Mouse (Mus musculus) urinary bladder, postnatal 14 days (tissue): ENCODE results near the gene Coro1b.

ENCODE experiments used
- DNase-seq: peaks from one replicate; pipeline ENCODE4 v3.0.0; 2021; ENCODE audit warnings: low spot score

Gene Coro1b

DNA sequence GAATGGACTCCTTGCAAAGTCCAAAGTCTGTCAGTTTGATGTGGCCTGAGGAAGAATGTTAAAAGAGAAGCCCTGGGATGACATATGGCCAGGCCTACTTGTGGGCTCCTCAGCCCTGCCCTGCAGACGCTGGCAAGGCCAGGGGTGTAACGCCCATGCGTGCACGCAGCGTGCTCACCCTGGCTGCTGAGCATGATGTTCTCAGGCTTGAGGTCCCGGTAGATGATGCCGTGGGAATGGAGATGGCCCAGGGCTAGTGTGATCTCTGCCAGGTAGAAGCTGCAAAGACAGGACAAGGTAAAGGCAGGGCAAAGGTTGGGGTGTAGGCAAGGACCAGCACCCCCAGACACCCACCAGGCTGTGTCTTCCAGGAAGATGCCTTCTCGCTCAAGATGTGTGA lies 10.6 kb downstream of the Coro1b start:
- DNase-seq = no peak

DNA sequence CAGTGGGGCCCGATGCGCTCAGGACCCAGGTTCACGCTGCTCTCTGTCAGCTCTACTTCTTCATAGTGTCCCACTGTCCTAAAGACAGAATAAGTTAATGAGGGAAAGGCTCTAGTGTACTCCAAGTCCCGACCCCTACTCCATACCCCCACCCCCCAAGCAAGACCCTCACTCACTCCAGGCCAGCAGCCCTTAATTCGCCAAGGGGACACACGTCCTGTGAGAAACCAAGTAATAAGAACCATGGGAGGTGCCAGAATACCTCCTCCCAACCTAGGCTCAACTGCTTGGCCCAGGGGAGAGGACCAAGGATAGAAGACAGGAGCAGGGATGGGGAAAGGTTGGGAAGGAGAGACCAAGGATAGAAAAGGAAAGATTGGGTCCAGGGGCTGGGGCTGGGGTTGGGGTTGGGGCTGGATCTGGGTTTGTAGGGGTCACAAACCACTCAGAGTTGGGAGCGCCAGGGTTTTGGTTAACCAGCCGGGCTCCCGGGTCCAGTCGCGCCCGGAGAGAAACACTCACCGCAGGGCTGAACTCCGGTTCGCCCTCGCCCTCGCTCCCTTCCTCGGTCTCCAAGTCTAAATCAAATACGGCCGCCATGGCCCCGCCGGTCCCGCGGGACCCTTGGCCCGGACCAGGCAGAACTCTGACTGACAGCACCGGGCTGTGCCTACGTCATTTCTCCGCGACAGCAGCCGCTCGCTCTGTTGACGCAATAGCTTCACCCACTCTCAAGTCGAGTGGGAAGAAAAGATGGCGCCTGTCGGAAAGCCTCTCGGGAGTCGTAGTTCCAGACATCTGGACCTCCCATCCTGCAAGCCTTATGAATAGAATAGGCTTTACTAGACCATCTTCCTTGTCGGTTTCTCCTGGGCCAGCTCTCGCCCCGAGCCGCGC lies 14.5 kb downstream of the Coro1b start, which contains the start of gene Rps6kb2:
TSS of gene Rps6kb2 (minus strand) at position 709 of the 897 bp plus-strand sequence.
- DNase-seq = peak; percentile 96

DNA sequence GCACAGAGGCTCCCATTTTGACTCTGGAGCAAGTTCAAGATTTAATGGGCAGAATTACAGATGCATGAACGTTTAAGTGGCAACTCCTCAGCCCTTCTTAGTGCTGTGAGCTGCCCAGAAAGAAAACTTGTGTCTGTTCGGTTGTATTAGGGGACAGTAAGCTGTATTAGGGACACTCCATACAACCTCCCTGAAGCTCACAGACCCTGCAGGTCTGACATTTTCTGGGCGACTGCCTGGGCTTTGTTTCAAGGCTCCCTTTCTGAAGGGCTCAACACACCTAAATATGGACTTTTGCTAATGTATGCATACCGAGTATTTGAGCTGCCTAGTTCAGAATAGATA lies 15.1 kb downstream of the Coro1b start:
- no peak for DNase-seq

DNA sequence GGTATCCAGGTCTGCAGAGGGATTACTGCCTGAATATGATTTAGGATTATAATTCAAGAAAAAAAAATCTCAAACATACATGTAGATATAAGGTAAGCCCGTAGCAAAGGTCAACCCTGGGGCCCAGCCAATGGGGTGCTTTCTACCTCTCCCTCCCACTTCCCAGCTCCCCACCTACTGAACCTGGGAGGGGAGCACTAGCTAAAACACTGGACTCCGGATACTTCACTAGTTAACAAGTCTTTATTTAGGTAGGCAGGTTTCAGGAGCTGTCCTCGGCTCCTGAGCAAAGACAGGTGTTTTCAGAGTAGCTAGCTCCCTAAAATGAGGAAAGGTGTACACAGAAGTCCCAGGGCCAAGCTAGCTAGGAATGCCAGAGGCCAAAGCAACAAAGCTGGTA lies 15.7 kb downstream of the Coro1b start:
- DNase-seq = no peak

DNA sequence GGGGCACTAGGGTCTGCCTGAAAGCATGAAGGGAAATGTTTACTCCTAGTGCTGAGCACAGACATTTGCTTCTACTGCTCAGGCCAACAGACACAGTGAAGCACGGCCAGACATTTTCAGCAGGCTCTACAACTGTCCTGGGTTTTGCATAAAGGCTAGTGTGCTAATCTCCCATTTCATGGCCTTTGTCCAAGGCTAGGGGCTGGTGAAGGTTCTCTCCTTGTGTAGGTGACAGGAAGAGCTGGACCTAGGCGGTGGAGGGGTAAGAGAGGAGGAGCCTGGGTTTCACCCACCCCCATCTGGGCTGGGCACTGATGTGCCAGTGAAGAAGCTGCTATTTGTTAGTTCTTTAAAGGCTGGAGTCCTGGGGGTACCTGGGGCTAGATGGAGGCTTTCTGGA lies 16.3 kb downstream of the Coro1b start:
- DNase-seq = no peak

DNA sequence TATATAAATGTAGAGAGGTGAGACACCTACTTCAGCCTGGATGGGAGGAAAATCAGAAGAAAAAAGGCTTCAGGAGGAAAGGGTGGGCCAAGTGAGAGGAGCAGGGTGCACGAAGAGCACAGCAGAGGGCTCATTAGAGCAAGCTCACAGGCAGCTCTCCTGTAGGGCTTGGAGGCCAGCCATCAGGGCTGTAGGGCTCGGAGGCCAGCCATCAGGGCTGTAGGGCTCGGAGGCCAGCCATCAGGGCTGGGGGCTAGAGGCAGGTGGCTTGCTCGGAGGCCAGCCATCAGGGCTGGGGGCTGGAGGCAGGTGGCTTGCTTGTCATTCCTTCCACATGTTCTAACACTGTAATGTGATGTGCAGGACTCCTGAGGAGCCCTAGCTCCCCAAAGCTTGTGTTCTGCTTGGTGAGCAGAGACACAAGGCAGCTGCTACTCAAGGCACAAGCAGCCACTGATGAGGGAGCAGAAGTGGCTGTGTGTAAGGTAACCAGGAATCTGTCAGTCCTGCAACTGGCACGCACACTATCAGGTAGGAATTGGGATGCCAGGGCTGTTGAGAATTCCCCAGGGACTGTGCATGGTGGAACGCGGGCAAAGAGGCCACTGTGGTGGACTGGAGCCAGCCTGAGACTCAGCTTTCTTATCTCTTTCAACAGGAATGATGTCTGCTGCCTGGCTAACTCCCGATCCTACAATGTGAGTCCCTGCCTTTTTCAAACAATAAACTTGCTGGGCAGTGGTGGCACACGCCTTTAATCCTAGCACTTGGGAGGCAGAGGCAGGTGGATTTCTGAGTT lies 18.5 kb downstream of the Coro1b start:
- DNase-seq = no peak

DNA sequence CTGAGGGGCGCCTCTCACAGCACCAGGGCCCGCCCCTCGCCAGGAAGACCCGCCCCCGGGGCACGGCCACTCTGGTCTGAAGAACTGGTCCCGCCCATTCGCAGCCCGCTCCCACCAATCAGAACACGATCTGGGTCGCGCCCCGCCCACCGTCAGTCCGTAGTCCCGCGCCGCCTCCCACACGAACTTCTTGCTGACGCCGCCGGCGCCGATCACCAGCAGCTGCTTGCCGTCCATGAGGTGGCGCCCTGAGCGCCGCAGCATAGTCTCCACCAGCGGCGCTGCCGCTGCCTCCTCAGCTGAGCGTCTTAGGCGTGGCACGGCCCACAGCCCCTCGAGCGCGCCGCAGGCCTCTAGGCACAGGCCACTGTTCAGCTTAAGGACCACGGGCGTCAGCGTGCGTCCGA lies 21.0 kb downstream of the Coro1b start:
- DNase-seq = peak; percentile 99

DNA sequence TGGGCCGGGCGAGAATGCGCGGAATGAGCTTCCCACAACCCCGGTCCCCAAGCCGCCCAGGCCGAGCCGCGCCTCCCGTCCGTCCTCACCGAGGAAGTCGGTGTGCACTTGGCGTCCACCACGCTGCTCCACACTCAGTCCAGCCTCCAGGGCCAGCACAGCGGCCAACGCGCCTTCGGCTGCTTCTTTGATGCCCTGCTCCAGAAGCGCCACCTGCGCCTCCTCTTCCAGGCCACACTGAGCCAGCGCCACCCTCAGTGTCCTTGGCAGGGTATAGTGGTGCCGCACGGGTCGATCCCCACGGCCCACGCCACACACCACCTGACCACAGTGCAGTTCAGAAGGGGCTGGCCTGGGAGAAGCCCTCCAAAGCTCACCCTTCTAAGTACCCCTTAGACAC lies 21.4 kb downstream of the Coro1b start:
- no peak for DNase-seq

DNA sequence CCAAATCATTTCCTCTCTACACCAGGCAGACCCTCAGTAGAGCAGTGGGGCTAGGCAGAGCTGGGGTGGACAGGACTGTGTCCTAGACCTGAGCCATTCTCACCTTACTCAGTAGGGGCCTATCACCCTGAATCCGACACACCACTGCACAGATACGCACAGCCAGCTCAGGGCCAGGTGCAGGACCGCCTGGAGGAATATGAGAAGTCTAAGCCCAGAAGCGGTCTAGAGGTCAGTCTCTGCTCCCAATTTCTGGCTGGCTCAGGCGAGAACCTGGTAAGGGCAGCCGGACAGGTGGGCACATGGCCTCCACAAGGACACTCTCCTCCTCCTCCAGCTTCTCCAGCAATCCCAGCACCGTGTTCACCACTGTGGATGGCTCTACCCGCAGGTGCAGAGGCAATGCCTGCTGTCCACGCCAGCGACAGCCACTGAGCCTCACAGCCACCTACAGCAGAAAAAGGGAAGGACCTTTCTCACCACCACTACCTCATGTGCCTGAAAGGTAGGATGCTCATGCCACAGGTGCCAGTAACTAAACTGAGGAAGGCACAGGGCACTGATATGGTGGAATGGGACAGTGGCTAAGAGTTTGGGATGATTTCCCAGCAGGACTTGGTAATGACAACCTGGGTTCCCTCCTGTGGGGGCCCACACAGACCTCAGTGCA lies 22.4 kb downstream of the Coro1b start:
- no peak for DNase-seq

DNA sequence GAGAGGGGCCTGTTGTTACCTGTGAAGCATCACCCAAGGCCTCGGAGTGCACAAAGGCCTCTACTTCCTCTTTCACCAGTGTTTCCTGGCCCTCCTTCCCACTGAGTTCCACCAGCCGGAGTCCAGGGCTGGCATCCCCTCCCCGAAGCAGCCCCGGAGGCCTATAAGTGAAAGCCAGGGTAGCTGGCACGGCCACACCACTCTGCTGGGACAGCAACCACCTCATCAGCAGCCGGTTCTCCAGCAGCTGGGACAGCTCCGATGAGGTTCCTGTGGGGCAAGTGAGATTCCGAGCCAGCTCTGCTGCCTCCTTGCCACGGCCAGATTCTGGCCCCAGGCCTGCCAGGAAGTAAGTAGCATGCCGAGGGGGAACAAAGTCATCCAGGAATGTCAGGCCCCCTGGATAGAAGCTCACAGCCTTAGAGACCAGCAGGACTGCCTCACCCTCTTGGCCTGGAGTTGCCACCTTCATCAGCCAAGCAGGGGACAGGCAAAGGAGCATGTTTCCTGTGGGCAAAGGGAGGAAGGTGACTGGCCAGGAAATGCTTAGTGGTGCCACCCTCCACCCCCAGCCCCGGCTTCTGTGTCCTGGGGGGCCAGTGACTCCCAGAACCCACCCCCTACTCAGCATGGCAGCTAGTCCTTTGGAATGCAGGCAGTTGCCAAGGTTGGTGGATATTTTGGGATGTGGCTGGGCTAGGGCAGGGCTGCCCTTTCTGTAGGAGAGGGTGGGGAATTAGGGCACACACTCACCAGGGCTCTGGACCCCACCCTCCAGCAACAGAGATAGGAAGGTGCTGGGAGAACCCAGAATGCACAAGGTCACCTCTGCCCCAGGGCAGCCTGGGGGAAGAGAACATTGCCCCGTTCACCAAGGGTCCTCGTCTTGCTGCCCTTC lies 23.2 kb downstream of the Coro1b start:
- DNase-seq = no peak

DNA sequence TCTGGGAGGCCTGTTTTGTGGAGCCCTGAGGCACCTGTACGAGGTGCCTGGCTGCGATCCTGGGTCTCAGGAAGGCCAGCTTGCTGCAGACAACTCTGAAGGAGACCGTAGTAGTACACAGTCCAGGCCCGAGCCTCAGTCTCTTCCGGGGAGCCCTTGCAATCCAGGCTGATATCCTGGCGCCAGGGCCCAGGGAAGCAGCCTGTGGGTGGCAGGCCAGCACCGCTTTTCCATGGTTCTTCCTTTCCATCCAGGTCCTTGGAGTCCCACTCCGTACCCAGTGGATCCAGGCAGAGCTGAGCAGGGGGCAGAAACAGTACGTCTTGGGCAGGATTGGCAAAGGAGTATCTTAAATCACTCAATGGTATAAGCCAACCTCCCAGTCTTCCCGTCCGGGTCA lies 24.5 kb downstream of the Coro1b start:
- no peak for DNase-seq

DNA sequence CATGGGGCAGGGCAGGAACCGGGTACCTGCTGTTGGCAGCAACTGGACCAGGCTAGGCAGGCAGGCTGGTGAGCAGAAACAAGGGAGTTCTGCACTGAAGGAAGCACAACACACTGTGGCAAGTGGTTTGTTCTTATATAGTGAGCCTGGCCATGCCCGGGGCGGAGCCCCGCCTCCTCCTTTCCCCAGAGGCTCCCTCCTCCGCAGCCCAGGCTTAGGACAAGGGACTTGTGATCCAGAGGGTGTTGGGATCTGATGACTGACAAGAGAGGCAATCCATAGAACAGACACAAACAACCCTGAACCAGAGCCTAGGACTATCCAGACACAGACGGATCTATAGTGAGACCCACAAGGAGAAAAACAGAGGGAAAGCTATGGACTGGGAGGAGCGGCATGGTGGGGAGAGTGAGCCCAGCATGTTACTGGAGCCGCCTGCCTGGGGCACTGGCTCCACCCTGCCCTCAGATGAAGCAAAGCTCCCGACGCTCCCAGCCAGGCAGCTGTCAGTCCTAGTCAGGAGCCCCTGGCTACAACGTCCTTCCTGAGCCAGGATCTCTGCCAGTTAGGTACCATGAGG lies 27.0 kb downstream of the Coro1b start, which contains the start of gene Carns1:
TSS of gene Carns1 (minus strand) at position 112 of the 580 bp plus-strand sequence.
- DNase-seq = no peak

DNA sequence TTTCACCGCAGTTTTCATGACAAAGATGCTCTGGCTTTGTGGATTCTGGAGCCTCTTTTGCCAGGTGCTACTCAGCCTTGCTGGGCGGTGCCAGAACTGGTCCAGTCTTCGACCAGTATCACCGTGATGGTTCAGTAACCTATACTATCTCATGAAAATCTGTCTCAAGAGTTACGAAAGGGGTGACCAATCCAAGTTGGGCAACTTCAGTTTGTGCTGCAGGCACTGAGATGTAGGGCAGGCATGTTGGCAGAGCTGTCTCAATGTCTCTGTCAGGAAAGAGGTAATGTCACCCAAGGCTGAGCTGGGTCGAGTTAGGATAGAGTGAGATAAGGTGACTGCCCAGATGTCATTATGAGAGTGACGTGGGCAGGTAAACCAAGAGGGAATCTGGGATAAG lies 32.0 kb downstream of the Coro1b start:
- DNase-seq = no peak

DNA sequence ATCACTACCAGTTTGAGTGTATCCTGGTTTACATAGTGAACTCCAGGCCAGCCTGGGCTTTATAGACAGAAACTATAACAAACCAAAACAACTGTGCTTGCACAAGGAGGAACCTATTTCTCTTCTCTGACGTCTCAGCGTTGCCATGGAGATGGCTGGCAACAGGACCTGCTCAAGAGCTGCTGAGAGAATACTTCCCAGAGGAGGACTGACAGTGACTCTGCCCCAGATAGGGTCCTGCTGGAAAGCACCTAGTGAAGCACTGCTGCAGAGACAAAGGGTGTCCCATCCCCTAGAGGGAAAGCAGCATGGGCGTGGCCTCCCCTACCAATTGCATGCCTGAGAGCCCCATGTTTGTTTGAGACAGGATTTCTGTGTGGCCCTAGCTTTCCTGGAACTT lies 33.5 kb downstream of the Coro1b start:
- DNase-seq = peak; percentile 46

DNA sequence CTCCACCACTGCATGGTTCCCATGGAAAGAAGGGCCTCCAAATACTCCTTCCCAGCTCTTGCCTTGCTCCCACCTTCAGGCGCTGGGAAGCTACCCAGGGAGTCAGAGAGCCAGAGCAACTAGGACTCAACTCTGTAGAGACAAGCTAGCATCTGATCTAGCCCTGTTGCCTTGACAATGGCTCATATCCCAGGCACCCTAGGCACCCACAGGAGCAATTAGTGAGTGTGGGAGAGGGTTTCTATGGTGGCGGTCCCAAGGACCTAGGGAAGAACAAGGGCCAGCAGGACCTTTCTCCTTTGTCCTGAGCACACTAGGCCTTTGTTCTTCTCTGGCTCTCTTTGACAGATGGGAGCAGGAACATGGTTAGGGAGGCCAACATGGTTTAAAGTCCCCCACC lies 35.3 kb downstream of the Coro1b start:
- no peak for DNase-seq

DNA sequence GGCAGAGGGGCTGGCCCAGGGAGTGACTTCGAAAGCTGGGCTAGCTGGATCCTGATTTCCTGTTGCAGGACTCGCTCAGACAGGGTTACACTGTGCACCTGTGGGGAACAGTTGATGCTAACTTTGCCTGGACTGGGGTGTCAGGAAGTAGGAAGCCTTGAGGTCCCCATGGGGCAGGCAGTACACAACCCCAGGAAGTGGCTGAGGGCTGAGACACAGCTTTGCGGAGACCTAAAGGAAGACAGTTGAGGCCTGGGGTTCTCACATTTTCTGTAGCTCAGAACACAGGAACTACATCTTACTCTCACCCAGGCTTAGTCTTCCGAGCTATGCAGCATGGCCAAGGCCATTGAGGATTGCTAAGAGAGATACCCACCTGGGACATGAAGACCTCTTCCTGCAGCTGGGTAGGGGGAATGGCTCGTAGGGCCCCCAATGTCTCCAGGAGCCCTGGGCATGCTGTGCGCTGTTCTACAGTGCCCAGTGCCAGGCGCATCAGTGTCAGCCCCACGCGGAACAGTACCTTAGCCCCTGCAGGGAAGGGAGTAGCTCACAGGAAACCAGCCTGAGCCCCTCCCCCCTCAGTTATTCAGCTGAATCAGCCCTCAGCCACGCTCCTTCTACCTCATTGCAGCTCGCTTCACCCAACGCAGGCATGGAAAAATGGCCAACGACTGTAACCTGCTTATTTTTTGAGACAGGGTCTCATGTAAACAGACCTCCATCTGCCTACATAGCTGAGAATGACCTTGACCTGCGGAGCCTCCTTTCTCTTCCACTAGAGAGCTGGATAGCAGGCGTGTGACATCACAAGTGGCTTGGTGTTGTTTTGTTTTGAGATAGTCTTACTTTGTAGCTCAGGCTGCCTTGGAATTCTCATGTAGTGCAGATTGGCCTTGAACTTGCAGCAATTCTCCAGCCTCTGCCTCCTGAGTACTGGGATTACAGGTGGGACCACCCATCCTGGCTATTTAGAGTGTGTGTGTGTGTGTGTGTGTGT lies 36.9 kb downstream of the Coro1b start:
- no peak for DNase-seq

DNA sequence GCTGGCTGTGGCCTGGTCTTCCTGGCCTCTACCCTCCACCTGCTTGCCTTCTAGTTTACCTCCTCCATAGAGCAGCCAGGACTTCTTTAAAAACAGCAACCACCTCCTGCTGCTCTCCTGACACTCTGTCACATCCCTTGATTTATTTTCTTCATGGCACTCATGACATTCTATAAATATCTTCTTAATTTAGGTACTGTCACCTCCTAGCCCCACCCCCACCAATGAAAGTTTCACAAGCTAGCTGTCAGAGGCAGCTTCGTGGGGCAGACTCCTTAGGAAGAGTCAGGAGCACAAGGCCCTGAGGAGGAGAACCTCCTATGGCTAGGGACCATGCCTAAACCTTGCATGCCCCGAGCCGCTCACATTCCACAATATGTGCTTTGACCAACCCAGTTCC lies 38.9 kb downstream of the Coro1b start:
- DNase-seq = no peak

DNA sequence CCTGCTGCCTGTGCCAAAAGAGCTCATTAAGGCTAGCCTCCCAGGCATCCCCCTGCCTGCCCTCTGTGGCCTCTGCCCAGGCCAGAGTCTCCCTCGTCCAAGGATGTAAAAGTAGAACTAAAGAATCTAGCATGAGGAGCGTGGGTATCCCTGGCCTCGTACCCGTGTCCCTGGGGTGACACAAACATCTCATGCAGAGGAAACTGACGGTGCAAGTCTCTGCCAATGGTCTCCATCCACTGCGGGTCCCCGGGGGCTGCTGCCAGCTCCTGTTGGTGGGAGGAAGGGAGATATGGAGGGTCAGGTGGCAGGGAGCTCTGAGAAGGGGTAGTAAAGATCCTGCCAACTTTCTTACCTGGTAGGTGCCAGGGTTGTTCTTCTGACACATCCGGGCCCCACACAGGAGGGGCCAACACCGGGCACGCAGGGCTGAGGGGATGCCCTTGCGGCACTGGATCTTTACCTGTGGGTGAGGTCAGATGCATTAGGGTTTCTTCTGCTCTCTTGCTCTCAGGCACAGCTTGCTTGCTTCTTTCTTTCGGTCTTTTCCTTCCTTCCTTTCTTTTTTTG lies 40.7 kb downstream of the Coro1b start:
- DNase-seq = no peak

DNA sequence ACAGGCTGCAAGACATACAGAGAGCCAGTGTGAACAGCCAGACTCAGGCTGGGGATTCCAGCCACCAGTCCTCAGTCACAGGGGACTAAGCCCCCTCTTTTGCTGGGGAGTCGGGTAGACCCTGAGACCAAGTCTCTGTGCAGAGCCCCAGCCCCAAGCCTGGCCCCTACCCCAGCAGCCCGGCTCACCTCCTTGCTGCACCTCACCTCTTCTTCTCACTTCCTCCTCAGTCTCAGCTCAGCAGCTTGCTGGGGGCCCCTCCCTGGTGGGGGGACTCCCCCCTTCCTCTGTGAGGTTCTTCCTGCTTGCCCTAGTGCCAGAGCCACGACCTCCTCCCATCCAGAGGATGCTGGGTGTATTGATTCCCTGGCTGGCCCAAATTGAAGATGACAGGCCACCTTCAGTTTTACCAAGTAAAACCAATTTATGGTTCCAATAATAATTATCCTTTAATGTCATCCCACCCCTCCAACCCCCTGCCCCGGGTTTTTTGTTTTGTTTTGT lies 42.5 kb downstream of the Coro1b start, which contains the start of gene Tbc1d10c:
TSS of gene Tbc1d10c (minus strand) at position 454 of the 504 bp plus-strand sequence.
- no peak for DNase-seq
